Mouse (Mus musculus) kidney, postnatal 0 days (tissue): ENCODE results near the gene Slc39a3. TPM values are rescaled to one million over a fixed set of nuclear protein-coding genes. Genes with fewer than 3 reads are reported as not detected.

Experiments used
- ATAC-seq: fragments of 200-750 bp; cut with Nextera tagmentation; replicated peaks from 2 replicates; pipeline ENCODE4 v1.8.0; 2017; ENCODE audit warnings: low read depth, moderate number of reproducible peaks, moderate TSS enrichment, moderate library complexity; ENCODE audit not compliant: low FRiP score
- DNase-seq: peaks from one replicate; pipeline ENCODE4 v3.0.0-alpha.2; 2016; ENCODE audit warnings: low spot score
- H3K27ac ChIP-seq: fragments of 300-500 bp; sonication (generic); 2 replicates; pipeline ENCODE4 v1.5.1; 2014; ENCODE audit warnings: mild to moderate bottlenecking
- H3K27me3 ChIP-seq: fragments of 300-500 bp; sonication (generic); 2 replicates; pipeline ENCODE4 v1.6.1; 2014; ENCODE audit warnings: low read length, mixed read lengths; ENCODE audit not compliant: insufficient read depth
- H3K36me3 ChIP-seq: fragments of 300-500 bp; sonication (generic); 2 replicates; pipeline ENCODE4 v1.6.1; 2014; ENCODE audit warnings: low read length, mixed read lengths; ENCODE audit not compliant: insufficient read depth
- H3K4me1 ChIP-seq: fragments of 300-500 bp; sonication (generic); replicated peaks from 2 replicates; pipeline ENCODE4 v1.6.1; 2014; ENCODE audit warnings: antibody characterized with exemption, low read length, mixed read lengths; ENCODE audit not compliant: insufficient read depth
- H3K4me2 ChIP-seq: fragments of 300-500 bp; sonication (generic); 2 replicates; pipeline ENCODE4 v1.6.1; 2014; ENCODE audit warnings: mild to moderate bottlenecking, low read length, moderate library complexity, mixed read lengths
- H3K4me3 ChIP-seq: fragments of 300-500 bp; sonication (generic); replicated peaks from 2 replicates; pipeline ENCODE4 v1.5.1; 2014; ENCODE audit warnings: low read depth, low read length
- H3K9ac ChIP-seq: fragments of 300-500 bp; sonication (generic); 2 replicates; pipeline ENCODE4 v1.6.1; 2014; ENCODE audit warnings: low read depth, low read length
- H3K9me3 ChIP-seq: fragments of 300-500 bp; sonication (generic); replicated peaks from 2 replicates; pipeline ENCODE4 v1.6.1; 2016; ENCODE audit warnings: low read length, inconsistent platforms, mixed read lengths
- CTCF ChIP-seq: IDR thresholded peaks from 2 replicates; pipeline ENCODE4 v1.5.1; 2016; ENCODE audit warnings: antibody characterized with exemption, low read depth, mild to moderate bottlenecking, moderate library complexity
- WGBS: fragments of 180-500 bp; shearing (Covaris S2); extraction: QIAGEN DNeasy Blood & Tissue Kit; methylation state at CpG from one replicate; pipeline ENCODE4 v1.1.7; 2014; 5-methylcytosine and 5-hydroxymethylcytosine counted together
- polyA plus RNA-seq: library from polyadenylated mRNA; unstranded; fragments of >200 nt; fragmentation: Nextera tagmentation; extraction: Ambion mirVana; gene quantifications from 2 replicates; pipeline ENCODE4 v1.2.1, GENCODE M21; 2015

The Slc39a3 gene
- 13.4 and 13.9 TPM in 2 replicates for polyA plus RNA-seq

DNA sequence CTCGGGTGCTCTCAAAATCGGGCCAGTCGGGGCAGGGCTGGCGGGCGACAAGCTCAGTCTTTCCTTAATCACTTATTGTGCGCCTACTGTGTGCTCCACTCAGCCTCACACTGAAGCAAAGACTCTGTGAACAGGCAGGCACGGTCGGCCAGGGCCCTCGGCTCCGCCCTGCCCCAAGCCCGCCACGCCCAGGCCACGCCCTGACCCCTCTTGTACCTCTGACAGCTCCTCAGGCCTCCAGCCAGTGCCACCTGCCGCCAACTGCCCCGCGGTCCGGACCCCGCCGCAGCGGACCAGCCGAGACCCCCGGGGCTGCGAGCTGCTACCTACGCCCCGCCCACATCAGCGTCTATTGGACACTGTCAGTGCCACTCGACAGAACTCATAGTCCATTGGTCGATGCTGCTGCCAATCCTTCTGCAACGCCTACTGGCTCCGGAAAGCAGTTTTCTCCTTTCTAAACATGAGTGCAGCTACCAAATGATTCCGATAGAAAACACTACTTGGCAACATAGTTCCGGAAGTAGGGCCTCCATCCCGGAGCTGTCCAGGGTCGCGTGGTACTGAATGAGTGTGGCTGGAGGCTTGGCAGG lies at the start of gene Slc39a3:
Gene Slc39a3 (minus strand): TSS at position 439 of the 593 bp plus-strand sequence.
- Histone ChIP-seq H3K4me2 (peak within 1 kb of the TSS; percentile 71), H3K4me3 (peak within 1 kb of the TSS; percentile 66), H3K27ac (0 out of 2 replicates have a peak within 1 kb of the TSS, but pooled peaks have one; percentile 54), H3K9me3 (no peaks in the 10 kb centered on the region), H3K36me3 (peaks cover 8% of the 10 kb centered on the region; the same call in 1 of the 2 replicates), H3K9ac (peak within 1 kb of the TSS; percentile 67; the same call in 1 of the 2 replicates), H3K4me1 (0 out of 2 replicates have a peak, but pooled peaks cover 2% of the 10 kb centered on the region), H3K27me3 (no peaks in the 10 kb centered on the region)
- WGBS: 1% methylated on average over 35 of the region's 35 CpGs
- peak; percentile 98 for DNase-seq
- TF ChIP-seq CTCF: 0 out of 2 replicates have a peak, but pooled peaks have one; percentile 14
- peak; percentile 99 for ATAC-seq

- no peaks in the 10 kb centered on the region for H3K36me3 ChIP-seq
- no peaks in the 10 kb centered on the region for H3K9me3 ChIP-seq
- H3K4me3 ChIP-seq: no peak overlapping the region
- DNase-seq (no peak), ATAC-seq (no peak)
- H3K27me3 ChIP-seq: no peaks in the 10 kb centered on the region
- WGBS: 55% methylated on average over 2 of the region's 2 CpGs
- H3K4me2 ChIP-seq: no peak overlapping the region
- no peak overlapping the region for H3K9ac ChIP-seq
- no peaks in the 10 kb centered on the region for H3K4me1 ChIP-seq
- peak; percentile 47; the same call in 1 of the 2 replicates for TF ChIP-seq CTCF
- no peak overlapping the region for H3K27ac ChIP-seq
These were observed 49.8 kb upstream of the Slc39a3 start for GRCm38 (mm10) chr10:81087021-81087420.

DNA sequence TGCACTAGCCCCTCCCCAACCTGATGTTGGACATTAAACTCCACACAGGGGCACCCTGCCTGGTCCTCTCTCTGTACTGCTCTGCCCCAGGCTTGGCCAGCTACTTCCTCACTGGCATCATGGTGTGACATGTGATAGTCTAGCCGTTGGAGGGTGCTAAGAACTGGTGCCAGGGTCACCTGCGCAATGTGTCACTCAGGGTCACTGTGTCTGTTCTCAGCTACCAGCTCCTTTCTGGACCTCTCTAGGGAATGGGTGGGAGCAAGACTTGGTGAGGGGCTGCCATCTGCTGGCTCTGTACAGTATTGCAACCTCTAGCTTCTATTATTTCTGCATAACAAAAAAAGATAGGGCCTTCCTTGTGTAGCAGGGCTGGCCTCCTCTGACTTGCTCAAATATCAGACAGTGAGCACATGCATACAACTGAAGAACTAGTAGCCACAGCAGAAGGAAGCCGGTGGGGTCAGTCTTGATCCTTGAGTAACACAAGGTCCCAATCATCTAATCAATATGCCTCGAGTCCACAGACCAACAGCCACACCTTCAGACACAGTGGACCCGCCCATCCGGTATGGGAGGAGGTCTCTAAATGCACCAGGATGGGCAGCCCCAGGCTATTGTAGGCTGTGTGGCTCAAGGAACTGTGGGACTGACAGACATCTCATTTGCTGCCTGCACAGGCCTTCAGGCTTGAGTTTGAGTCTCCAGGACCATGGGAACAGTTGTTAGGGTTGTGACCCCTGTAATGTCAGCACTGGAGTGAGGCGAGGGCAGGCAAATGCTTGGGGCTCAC lies 45.1 kb upstream of the Slc39a3 start:
- no peaks in the 10 kb centered on the region for H3K27me3 ChIP-seq
- no peak overlapping the region for H3K4me3 ChIP-seq
- H3K27ac ChIP-seq: no peak overlapping the region
- H3K9me3 ChIP-seq: no peaks in the 10 kb centered on the region
- WGBS: 76% methylated on average over 7 of the region's 7 CpGs
- no peaks in the 10 kb centered on the region for H3K4me1 ChIP-seq
- no peak overlapping the region for H3K9ac ChIP-seq
- no peak overlapping the region for H3K4me2 ChIP-seq
- ATAC-seq: peak; percentile 23; the same call in 1 of the 2 replicates
- DNase-seq: peak; percentile 79
- TF ChIP-seq CTCF: peak; percentile 93
- peaks cover 42% of the 10 kb centered on the region for H3K36me3 ChIP-seq

GRCm38 (mm10) chr10:81080008-81080655 lies 42.9 kb upstream of the Slc39a3 start:
- Histone ChIP-seq H3K27me3 (no peaks in the 10 kb centered on the region), H3K4me3 (no peak overlapping the region), H3K4me2 (no peak overlapping the region), H3K4me1 (no peaks in the 10 kb centered on the region), H3K9me3 (no peaks in the 10 kb centered on the region), H3K9ac (no peak overlapping the region), H3K27ac (no peak overlapping the region), H3K36me3 (peaks cover 49% of the 10 kb centered on the region)
- 93% methylated on average over 31 of the region's 31 CpGs for WGBS
- no peak for ATAC-seq
- TF ChIP-seq CTCF: no peak
- no peak for DNase-seq

GRCm38 (mm10) chr10:81077916-81078315 lies 40.7 kb upstream of the Slc39a3 start:
- H3K36me3 ChIP-seq: peaks cover 59% of the 10 kb centered on the region
- no peaks in the 10 kb centered on the region for H3K9me3 ChIP-seq
- TF ChIP-seq CTCF: no peak
- H3K27me3 ChIP-seq: no peaks in the 10 kb centered on the region
- H3K9ac ChIP-seq: no peak overlapping the region
- 90% methylated on average over 11 of the region's 11 CpGs for WGBS
- DNase-seq (no peak), ATAC-seq (no peak)
- H3K4me1 ChIP-seq: no peaks in the 10 kb centered on the region
- H3K4me2 ChIP-seq: no peak overlapping the region
- no peak overlapping the region for H3K27ac ChIP-seq
- no peak overlapping the region for H3K4me3 ChIP-seq

DNA sequence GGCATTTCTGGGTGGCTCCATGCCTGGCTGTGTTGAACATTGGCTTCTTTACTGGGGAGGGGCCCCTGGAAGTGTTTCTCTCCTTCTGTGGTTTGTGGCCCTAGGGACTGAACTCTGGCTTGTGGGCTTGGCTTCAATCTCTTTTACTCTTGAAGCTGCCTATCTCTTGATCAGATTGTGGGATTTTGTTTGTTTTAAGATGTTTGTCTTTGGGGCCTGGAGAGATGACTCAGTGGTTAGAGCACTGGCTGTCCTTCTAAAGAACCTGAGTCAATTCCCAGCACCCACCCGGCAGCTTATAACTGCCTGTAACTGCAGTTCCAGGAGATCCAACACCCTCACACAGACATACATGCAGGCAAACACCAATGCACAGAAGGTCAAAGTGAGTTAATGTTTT lies 39.1 kb upstream of the Slc39a3 start:
- no peak for TF ChIP-seq CTCF
- no peak overlapping the region for H3K4me2 ChIP-seq
- peaks cover 54% of the 10 kb centered on the region for H3K36me3 ChIP-seq
- H3K9me3 ChIP-seq: no peaks in the 10 kb centered on the region
- H3K27me3 ChIP-seq: no peaks in the 10 kb centered on the region
- DNase-seq (no peak), ATAC-seq (no peak)
- H3K9ac ChIP-seq: no peak overlapping the region
- H3K4me1 ChIP-seq: no peaks in the 10 kb centered on the region
- H3K27ac ChIP-seq: no peak overlapping the region
- H3K4me3 ChIP-seq: no peak overlapping the region
- 96% methylated on average over 1 of the region's 1 CpGs for WGBS
